Mouse (Mus musculus) frontal cortex, postnatal 10 days (tissue): Measurements from ENCODE around the gene Gm11444.

ENCODE experiments used
- DNase-seq, 2 experiments: peaks; one replicate each; pipeline ENCODE4 v3.0.0; 2022; ENCODE audit warnings: low spot score in 2 of 2, mixed read lengths in 1 of 2

The Gm11444 gene

GRCm38 (mm10) chr11:85814678-85815077, 35.5 kb downstream of the Gm11444 start:
- no peak for DNase-seq

- no peak for DNase-seq
Observed at GRCm38 (mm10) chr11:85812201-85812966, 37.7 kb downstream of the Gm11444 start.

- DNase-seq: no peak
Observed at GRCm38 (mm10) chr11:85811676-85812075, 38.5 kb downstream of the Gm11444 start.

- no peak for DNase-seq
Observed at GRCm38 (mm10) chr11:85811229-85811628, 38.9 kb downstream of the Gm11444 start.

GRCm38 (mm10) chr11:85807353-85807752, 42.8 kb downstream of the Gm11444 start:
- no peak for DNase-seq

GRCm38 (mm10) chr11:85805779-85806178, 44.4 kb downstream of the Gm11444 start:
- no peak for DNase-seq

- DNase-seq: no peak
Observed at GRCm38 (mm10) chr11:85804048-85804447, 46.1 kb downstream of the Gm11444 start.

- DNase-seq: no peak
Observed at GRCm38 (mm10) chr11:85800380-85800779, 49.8 kb downstream of the Gm11444 start.

GRCm38 (mm10) chr11:85799856-85800255, 50.3 kb downstream of the Gm11444 start:
- no peak for DNase-seq

- no peak for DNase-seq
Observed at GRCm38 (mm10) chr11:85799456-85799855, 50.7 kb downstream of the Gm11444 start.
